Mouse (Mus musculus) neural tube, embryonic 14.5 days (tissue): ENCODE measurements at regions not wholly inside any gene's neighbourhood (a gene's known extent, or its start where the extent isn't known, plus 50 kb on each side); places are given as distances from the start of the nearest gene placed in this dataset.
A peak's percentile ranks its signal among the peaks of the same experiment; 100 is the strongest.
"Not testable (repeated sequence)": the region's sequence is repeated elsewhere in the genome, so short reads cannot be mapped to it uniquely, and the experiment has no call there.

ENCODE experiments used
- ATAC-seq: fragments of 200-750 bp; cut with Nextera tagmentation; 2 replicates; pipeline ENCODE4 v1.8.0; 2017; ENCODE audit warnings: low read depth, mild to moderate bottlenecking, moderate TSS enrichment, moderate library complexity
- H3K27ac ChIP-seq: fragments of 300-500 bp; sonication (generic); 2 replicates; pipeline ENCODE4 v1.5.1; 2014; ENCODE audit warnings: low read depth, mild to moderate bottlenecking, control low read depth, low read length, moderate library complexity, mixed read lengths
- H3K27me3 ChIP-seq: fragments of 300-500 bp; sonication (generic); 2 replicates; pipeline ENCODE4 v1.6.1; 2014; ENCODE audit warnings: low read length; ENCODE audit not compliant: control insufficient read depth, insufficient read depth
- H3K36me3 ChIP-seq: fragments of 300-500 bp; sonication (generic); 2 replicates; pipeline ENCODE4 v1.6.1; 2014; ENCODE audit warnings: low read length, mixed read lengths; ENCODE audit not compliant: control insufficient read depth, insufficient read depth
- H3K4me1 ChIP-seq: fragments of 300-500 bp; sonication (generic); 2 replicates; pipeline ENCODE4 v1.6.1; 2014; ENCODE audit warnings: low read length; ENCODE audit not compliant: control insufficient read depth, insufficient read depth
- H3K4me2 ChIP-seq: fragments of 300-500 bp; sonication (generic); 2 replicates; pipeline ENCODE4 v1.6.1; 2014; ENCODE audit warnings: mild to moderate bottlenecking, low read depth, low read length, control low read depth
- H3K4me3 ChIP-seq: fragments of 300-500 bp; sonication (generic); 2 replicates; pipeline ENCODE4 v1.5.1; 2014; ENCODE audit warnings: low read depth, low read length, control low read depth, mixed read lengths
- H3K9ac ChIP-seq: fragments of 300-500 bp; sonication (generic); replicated peaks from 2 replicates; pipeline ENCODE4 v1.6.1; 2014; ENCODE audit warnings: low read depth, mild to moderate bottlenecking, control low read depth, low read length, mixed read lengths
- H3K9me3 ChIP-seq: fragments of 300-500 bp; sonication (generic); 2 replicates; pipeline ENCODE4 v1.6.1; 2016; ENCODE audit warnings: low read length; ENCODE audit not compliant: control insufficient read depth
- WGBS: fragments of 180-500 bp; shearing (Covaris S2); extraction: QIAGEN DNeasy Blood & Tissue Kit; methylation state at CpG from one replicate; pipeline ENCODE4 v1.1.7; 2014; 5-methylcytosine and 5-hydroxymethylcytosine counted together

- no peak overlapping the region for H3K4me3 ChIP-seq
- no peak overlapping the region for H3K27ac ChIP-seq
- ATAC-seq, result no peak
- H3K27me3 ChIP-seq, result no peaks in the 10 kb centered on the region
- H3K36me3 ChIP-seq, result no peaks in the 10 kb centered on the region
- no peak overlapping the region for H3K9ac ChIP-seq
- no peak overlapping the region for H3K4me2 ChIP-seq
- H3K9me3 ChIP-seq, result no peaks in the 10 kb centered on the region
- 76% methylated on average over 12 of the region's 12 CpGs for WGBS
- H3K4me1 ChIP-seq, result no peaks in the 10 kb centered on the region
These were observed 503.0 kb downstream of the Gja1 start for GRCm38 (mm10) chr10:56880154-56880591.

DNA sequence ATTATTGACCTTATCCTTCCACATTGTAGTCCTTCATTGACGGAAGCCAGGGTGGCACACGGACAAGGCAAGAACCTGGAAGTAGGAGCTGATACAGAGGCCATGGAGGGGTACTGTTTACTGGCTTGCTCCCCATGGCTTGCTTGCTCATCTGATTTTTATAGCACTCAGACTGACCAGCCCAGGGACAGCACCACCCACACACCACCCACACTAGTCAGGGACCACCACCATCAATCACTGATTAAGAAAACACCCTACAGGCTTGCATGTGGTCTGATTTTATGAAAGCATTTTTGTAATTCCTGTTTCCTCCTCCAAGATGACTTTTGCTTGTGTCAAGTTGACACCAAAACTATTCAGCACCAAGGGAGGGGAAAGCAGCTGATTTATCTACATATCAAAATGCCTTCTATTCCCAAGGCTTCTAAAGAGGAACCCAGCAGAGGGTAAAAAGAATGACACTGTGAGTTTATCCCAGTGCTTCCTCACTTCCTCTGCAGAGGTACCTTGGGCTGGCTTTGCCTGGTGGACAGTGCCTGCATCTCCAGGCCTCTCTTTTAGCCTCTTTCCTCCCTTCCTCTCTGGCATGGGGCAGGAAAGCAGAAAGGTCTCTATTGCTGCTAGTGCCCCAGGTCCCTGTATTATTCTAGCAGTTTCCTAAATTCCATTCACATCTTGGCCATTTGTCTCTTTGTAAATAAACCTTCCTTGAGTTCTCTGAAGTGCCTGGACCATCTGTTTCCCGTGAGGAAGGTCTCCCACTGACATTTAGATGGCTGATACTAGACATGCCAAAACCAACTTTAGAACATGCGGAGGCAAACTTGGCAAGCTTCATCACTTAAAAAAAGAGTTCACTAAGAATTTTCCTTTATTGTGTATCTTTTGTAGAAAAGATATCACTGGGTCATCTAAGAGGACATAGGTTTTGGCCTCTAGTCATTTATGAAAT lies 507.6 kb downstream of the Gja1 start:
- no peaks in the 10 kb centered on the region for H3K4me1 ChIP-seq
- no peak overlapping the region for H3K9ac ChIP-seq
- WGBS, result 76% methylated on average over 4 of the region's 4 CpGs
- H3K9me3 ChIP-seq, result no peaks in the 10 kb centered on the region
- no peak for ATAC-seq
- H3K4me3 ChIP-seq, result no peak overlapping the region
- H3K36me3 ChIP-seq, result no peaks in the 10 kb centered on the region
- H3K4me2 ChIP-seq, result no peak overlapping the region
- no peaks in the 10 kb centered on the region for H3K27me3 ChIP-seq
- H3K27ac ChIP-seq, result no peak overlapping the region

DNA sequence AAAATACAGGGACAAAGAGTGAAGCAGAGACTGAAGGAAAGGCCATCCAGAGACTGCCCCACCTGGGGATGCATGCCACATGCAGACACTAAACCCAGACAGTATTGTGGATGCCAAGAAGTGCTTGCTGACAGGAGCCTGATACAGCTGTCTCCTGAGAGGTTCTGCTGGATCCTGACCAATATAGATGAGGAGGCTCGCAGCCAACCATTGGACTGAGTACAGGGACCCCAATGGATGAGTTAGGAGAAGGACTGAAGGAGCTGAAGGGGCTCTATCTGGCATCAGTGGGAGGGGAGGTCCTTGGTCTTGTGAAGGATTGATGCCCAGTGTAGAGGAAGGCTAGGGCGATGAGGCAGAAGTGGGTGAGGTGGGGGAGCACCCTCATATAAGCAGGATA lies 514.4 kb downstream of the Gja1 start:
- not testable (repeated sequence) for H3K36me3 ChIP-seq, H3K4me2 ChIP-seq, H3K4me1 ChIP-seq, H3K4me3 ChIP-seq, H3K9ac ChIP-seq, H3K27me3 ChIP-seq, ATAC-seq, H3K9me3 ChIP-seq, H3K27ac ChIP-seq
- WGBS, result 80% methylated on average over 2 of the region's 2 CpGs

GRCm38 (mm10) chr10:56892666-56893209 lies 515.6 kb downstream of the Gja1 start:
- H3K36me3 ChIP-seq, result no peaks in the 10 kb centered on the region
- no peaks in the 10 kb centered on the region for H3K27me3 ChIP-seq
- no peaks in the 10 kb centered on the region for H3K9me3 ChIP-seq
- H3K4me2 ChIP-seq, result no peak overlapping the region
- no peaks in the 10 kb centered on the region for H3K4me1 ChIP-seq
- no peak overlapping the region for H3K27ac ChIP-seq
- WGBS, result 45% methylated on average over 10 of the region's 10 CpGs
- H3K9ac ChIP-seq, result no peak overlapping the region
- H3K4me3 ChIP-seq, result no peak overlapping the region
- ATAC-seq, result peak; percentile 41; the same call in 1 of the 2 replicates

GRCm38 (mm10) chr10:56893210-56893705 lies 516.1 kb downstream of the Gja1 start:
- 7% methylated on average over 8 of the region's 8 CpGs for WGBS
- H3K36me3 ChIP-seq, result no peaks in the 10 kb centered on the region
- no peaks in the 10 kb centered on the region for H3K4me1 ChIP-seq
- peak overlapping the region; percentile 50; the same call in 1 of the 2 replicates for H3K27ac ChIP-seq
- H3K9me3 ChIP-seq, result no peaks in the 10 kb centered on the region
- no peak overlapping the region for H3K4me3 ChIP-seq
- H3K27me3 ChIP-seq, result no peaks in the 10 kb centered on the region
- H3K4me2 ChIP-seq, result peak overlapping the region; percentile 19; the same call in 1 of the 2 replicates
- peak; percentile 92; the same call in 1 of the 2 replicates for ATAC-seq
- no peak overlapping the region for H3K9ac ChIP-seq

GRCm38 (mm10) chr10:56899640-56900274 lies 522.6 kb downstream of the Gja1 start:
- Histone ChIP-seq H3K36me3 (no peaks in the 10 kb centered on the region), H3K4me2 (no peak overlapping the region), H3K27me3 (no peaks in the 10 kb centered on the region), H3K9me3 (no peaks in the 10 kb centered on the region), H3K9ac (no peak overlapping the region), H3K27ac (no peak overlapping the region), H3K4me1 (no peaks in the 10 kb centered on the region), H3K4me3 (no peak overlapping the region)
- 57% methylated on average over 5 of the region's 5 CpGs for WGBS
- ATAC-seq, result peak; percentile 74; the same call in 1 of the 2 replicates

GRCm38 (mm10) chr10:56900914-56901313 lies 523.8 kb downstream of the Gja1 start:
- no peaks in the 10 kb centered on the region for H3K9me3 ChIP-seq
- no peak overlapping the region for H3K27ac ChIP-seq
- no peaks in the 10 kb centered on the region for H3K4me1 ChIP-seq
- ATAC-seq, result no peak
- WGBS, result 90% methylated on average over 6 of the region's 6 CpGs
- no peaks in the 10 kb centered on the region for H3K27me3 ChIP-seq
- H3K36me3 ChIP-seq, result no peaks in the 10 kb centered on the region
- no peak overlapping the region for H3K4me2 ChIP-seq
- H3K9ac ChIP-seq, result no peak overlapping the region
- H3K4me3 ChIP-seq, result no peak overlapping the region

DNA sequence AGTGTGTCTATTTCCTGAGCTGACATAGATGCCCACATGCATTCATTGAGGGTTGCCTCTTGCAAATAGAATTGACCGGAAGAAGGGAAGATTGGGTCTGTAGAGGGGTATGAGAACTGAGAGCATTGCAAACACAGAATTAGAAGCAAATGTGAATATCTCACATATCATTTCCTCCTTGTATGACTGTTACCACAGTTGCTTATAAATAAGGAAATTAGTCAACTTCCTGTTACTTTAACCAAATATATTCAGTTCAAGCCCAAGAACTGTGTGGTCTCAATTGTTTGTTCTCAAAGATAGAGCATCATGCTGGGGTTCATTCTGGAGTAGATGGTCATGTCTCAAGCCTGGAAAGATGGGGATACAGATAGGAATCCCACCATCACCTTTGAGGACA lies 535.6 kb downstream of the Gja1 start:
- no peaks in the 10 kb centered on the region for H3K4me1 ChIP-seq
- no peak overlapping the region for H3K9ac ChIP-seq
- H3K27ac ChIP-seq, result no peak overlapping the region
- no peak overlapping the region for H3K4me3 ChIP-seq
- H3K9me3 ChIP-seq, result no peaks in the 10 kb centered on the region
- WGBS, result 89% methylated on average over 1 of the region's 1 CpGs
- H3K36me3 ChIP-seq, result no peaks in the 10 kb centered on the region
- H3K4me2 ChIP-seq, result no peak overlapping the region
- H3K27me3 ChIP-seq, result no peaks in the 10 kb centered on the region
- no peak for ATAC-seq

DNA sequence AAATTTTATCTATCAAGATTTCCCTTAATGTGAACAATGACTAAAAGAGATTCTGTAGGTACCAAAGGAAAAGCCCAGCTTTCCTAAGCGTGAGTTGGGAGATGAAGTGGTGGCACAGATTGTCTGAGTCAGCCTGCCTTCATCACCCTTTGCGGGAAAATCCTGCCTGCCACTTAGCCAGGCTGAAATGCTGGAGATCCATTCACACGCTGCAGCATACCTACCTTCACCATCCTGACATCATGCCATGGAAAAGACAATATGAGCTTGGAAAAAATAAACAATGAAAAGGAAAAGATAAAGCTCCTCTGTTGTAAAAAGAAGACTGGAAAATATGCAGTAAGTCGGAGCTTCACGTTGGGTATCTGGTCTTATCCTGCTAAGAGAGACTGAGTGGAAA lies 537.0 kb downstream of the Gja1 start:
- Histone ChIP-seq H3K4me1 (no peaks in the 10 kb centered on the region), H3K27ac (no peak overlapping the region), H3K27me3 (no peaks in the 10 kb centered on the region), H3K4me2 (no peak overlapping the region), H3K36me3 (no peaks in the 10 kb centered on the region), H3K9ac (no peak overlapping the region), H3K9me3 (no peaks in the 10 kb centered on the region), H3K4me3 (no peak overlapping the region)
- no peak for ATAC-seq
- 84% methylated on average over 5 of the region's 5 CpGs for WGBS
